Comparison of ENCODE assay signal across 11 mouse cellular contexts in genomic region chr3:103420621-103421274, GRCm38 (mm10).
DNase-seq lines count a peak whose midpoint lies in the region; ATAC-seq and TF ChIP-seq lines count a peak whose summit lies in the region.
"Had no signal": no experiment of that assay in that cellular context is flagged by ENCODE, and none has a peak within 500 bp of the region (broad histone marks: within the 10 kb centered on the region; RNA-seq: fewer than 3 reads in every experiment).

No protein-coding gene starts in this region.

- H3K27ac ChIP-seq in kidney, embryonic 16.5 days (ENCODE audit: low read length): peak overlapping the region; percentile 74
- H3K27ac ChIP-seq in kidney, adult 2 months (ENCODE audit: insufficient read depth, low read depth, low read length): no peak overlapping the region
- H3K27ac ChIP-seq in embryonic facial prominence, embryonic 13.5 days: peak overlapping the region; percentile 73
- 0 out of 2 replicates have a peak overlapping the region, but pooled peaks have one; percentile 5 for H3K27ac ChIP-seq in hindbrain, postnatal 0 days
- H3K27ac ChIP-seq in midbrain, embryonic 14.5 days (replicated peaks; ENCODE audit: low read depth, low read length): peak overlapping the region; percentile 69

- H3K4me2 ChIP-seq in kidney, embryonic 16.5 days (replicated peaks; ENCODE audit: low read depth, low read length): peak overlapping the region; percentile 24; the same call in 1 of the 2 replicates
- no peak overlapping the region for H3K4me2 ChIP-seq in embryonic facial prominence, embryonic 13.5 days
- H3K4me2 ChIP-seq in hindbrain, postnatal 0 days (ENCODE audit: low read depth, low read length): peak overlapping the region; percentile 24
- no peak overlapping the region for H3K4me2 ChIP-seq in midbrain, embryonic 14.5 days (ENCODE audit: low read length)

- H3K4me3 ChIP-seq in kidney, embryonic 16.5 days (ENCODE audit: low read length): no peak overlapping the region
- no peak overlapping the region for H3K4me3 ChIP-seq in kidney, adult 2 months (ENCODE audit: insufficient read depth, low read depth, low read length)
- no peak overlapping the region for H3K4me3 ChIP-seq in embryonic facial prominence, embryonic 13.5 days
- no peak overlapping the region for H3K4me3 ChIP-seq in hindbrain, postnatal 0 days (ENCODE audit: low read length)
- H3K4me3 ChIP-seq in midbrain, embryonic 14.5 days (replicated peaks; ENCODE audit: low read depth, low read length): no peak overlapping the region
- H3K4me3 ChIP-seq: myocyte had no signal

- no peaks in the 10 kb centered on the region for H3K36me3 ChIP-seq in kidney, embryonic 16.5 days (ENCODE audit: insufficient read depth, low read length)
- no peaks in the 10 kb centered on the region for H3K36me3 ChIP-seq in kidney, adult 2 months (ENCODE audit: control insufficient read depth, insufficient read depth, low read length)
- no peaks in the 10 kb centered on the region for H3K36me3 ChIP-seq in embryonic facial prominence, embryonic 13.5 days
- H3K36me3 ChIP-seq in hindbrain, postnatal 0 days (ENCODE audit: insufficient read depth, low read length): no peaks in the 10 kb centered on the region
- H3K36me3 ChIP-seq in midbrain, embryonic 14.5 days (ENCODE audit: control insufficient read depth, insufficient read depth, low read length): no peaks in the 10 kb centered on the region

- peaks cover 32% of the 10 kb centered on the region for H3K4me1 ChIP-seq in kidney, embryonic 16.5 days (ENCODE audit: insufficient read depth, low read length)
- peaks cover 5% of the 10 kb centered on the region for H3K4me1 ChIP-seq in kidney, adult 2 months (ENCODE audit: control insufficient read depth, insufficient read depth, low read length)
- H3K4me1 ChIP-seq in embryonic facial prominence, embryonic 13.5 days: peaks cover 28% of the 10 kb centered on the region
- peaks cover 15% of the 10 kb centered on the region for H3K4me1 ChIP-seq in hindbrain, postnatal 0 days (ENCODE audit: insufficient read depth, low read length)
- H3K4me1 ChIP-seq in midbrain, embryonic 14.5 days (ENCODE audit: control insufficient read depth, insufficient read depth, low read length): peaks cover 14% of the 10 kb centered on the region

- 0 out of 2 replicates have a peak, but pooled peaks cover 2% of the 10 kb centered on the region for H3K27me3 ChIP-seq in kidney, embryonic 16.5 days (ENCODE audit: insufficient read depth, low read length)
- no peaks in the 10 kb centered on the region; the same call in 1 of the 2 replicates for H3K27me3 ChIP-seq in kidney, adult 2 months (replicated peaks; ENCODE audit: control insufficient read depth, insufficient read depth, low read length)
- no peaks in the 10 kb centered on the region for H3K27me3 ChIP-seq in embryonic facial prominence, embryonic 13.5 days
- H3K27me3 ChIP-seq in hindbrain, postnatal 0 days (ENCODE audit: insufficient read depth, low read length): no peaks in the 10 kb centered on the region
- no peaks in the 10 kb centered on the region for H3K27me3 ChIP-seq in midbrain, embryonic 14.5 days (ENCODE audit: control insufficient read depth, insufficient read depth, low read length)
- H3K27me3 ChIP-seq: CH12.LX had no signal

- no peaks in the 10 kb centered on the region for H3K9me3 ChIP-seq in kidney, embryonic 16.5 days (ENCODE audit: low read length)
- H3K9me3 ChIP-seq in embryonic facial prominence, embryonic 13.5 days: no peaks in the 10 kb centered on the region
- H3K9me3 ChIP-seq in hindbrain, postnatal 0 days (ENCODE audit: low read length): no peaks in the 10 kb centered on the region
- H3K9me3 ChIP-seq in midbrain, embryonic 14.5 days (ENCODE audit: control insufficient read depth, low read length): no peaks in the 10 kb centered on the region

- no peak for TF ChIP-seq CTCF in kidney, adult 2 months (conservative IDR thresholded peaks at IDR 0.05; ENCODE audit: insufficient read depth, insufficient read length, low read depth, low read length)
- TF ChIP-seq CTCF in hindbrain, postnatal 0 days (IDR thresholded peaks at IDR 0.05; ENCODE audit: low read depth): no peak

- DNase-seq in kidney, adult 2 months: no peak
- no peak for DNase-seq in hindbrain, postnatal 0 days (ENCODE audit: low spot score)
- DNase-seq in midbrain, embryonic 14.5 days: peak; percentile 53
- no peak for DNase-seq in frontal cortex, postnatal 36 days (ENCODE audit: low spot score in 2 of 2)
- no peak for DNase-seq in thymus, postnatal 14 days
- DNase-seq in cerebellum, postnatal 36 days: no peak
- DNase-seq: cerebellum, adult 2 months had no signal

- ATAC-seq in kidney, embryonic 16.5 days (ENCODE audit: low FRiP score, low TSS enrichment): 0 out of 2 replicates have a peak, but pooled peaks have one; percentile 11
- no peak for ATAC-seq in embryonic facial prominence, embryonic 13.5 days (ENCODE audit: insufficient number of reproducible peaks, insufficient read depth, low FRiP score, low TSS enrichment, low read depth)
- ATAC-seq in hindbrain, postnatal 0 days: 0 out of 2 replicates have a peak, but pooled peaks have one; percentile 25
- 0 out of 2 replicates have a peak, but pooled peaks have one; percentile 29 for ATAC-seq in midbrain, embryonic 14.5 days (ENCODE audit: low FRiP score, low TSS enrichment)

- H3K9ac ChIP-seq in kidney, embryonic 16.5 days (replicated peaks; ENCODE audit: low read length): 0 out of 2 replicates have a peak overlapping the region, but pooled peaks have one; percentile 9
- no peak overlapping the region for H3K9ac ChIP-seq in embryonic facial prominence, embryonic 13.5 days
- H3K9ac ChIP-seq in hindbrain, postnatal 0 days (replicated peaks; ENCODE audit: low read length): no peak overlapping the region
- no peak overlapping the region for H3K9ac ChIP-seq in midbrain, embryonic 14.5 days (replicated peaks; ENCODE audit: low read length)

- TF ChIP-seq POLR2A in kidney, adult 2 months (IDR thresholded peaks at IDR 0.05; ENCODE audit: low read depth, low read length): no peak

- 47% methylated on average over 12 of the region's 12 CpGs for WGBS in kidney, embryonic 16.5 days
- 49% methylated on average over 12 of the region's 12 CpGs for WGBS in kidney, adult 2 months
- WGBS in embryonic facial prominence, embryonic 13.5 days: 43% methylated on average over 12 of the region's 12 CpGs
- 25% methylated on average over 12 of the region's 12 CpGs for WGBS in hindbrain, postnatal 0 days
- 43% methylated on average over 12 of the region's 12 CpGs for WGBS in midbrain, embryonic 14.5 days

Comparison
In these comparisons a context has a peak if more than half of its experiments do, and no peak if none do; other contexts are left out.
1. H3K4me2 ChIP-seq: peak in kidney, embryonic 16.5 days (single experiment) and hindbrain, postnatal 0 days (single experiment); none in embryonic facial prominence, embryonic 13.5 days (single experiment) and midbrain, embryonic 14.5 days (single experiment).